Mouse (Mus musculus) G1E (cell line): ENCODE measurements around the gene Inpp5a.

Source experiments
- CTCF ChIP-seq: IDR thresholded peaks from 2 replicates; pipeline ENCODE4 v1.5.1; 2012; ENCODE audit warnings: low read depth, low read length, inconsistent platforms, mixed read lengths
- GATA1 ChIP-seq: IDR thresholded peaks from 2 replicates; pipeline ENCODE4 v1.6.1; 2012; ENCODE audit warnings: borderline replicate concordance, low read length, inconsistent platforms, mixed read lengths
- POLR2AphosphoS5 ChIP-seq: IDR thresholded peaks from 2 replicates; pipeline ENCODE4 v1.6.1; 2012; ENCODE audit warnings: low read depth, low read length, inconsistent platforms; ENCODE audit not compliant: insufficient replicate concordance
- TAL1 ChIP-seq: conservative IDR thresholded peaks from 2 replicates; pipeline ENCODE4 v1.6.1; 2012; ENCODE audit warnings: low read depth, low read length, inconsistent platforms, mixed read lengths

DNA sequence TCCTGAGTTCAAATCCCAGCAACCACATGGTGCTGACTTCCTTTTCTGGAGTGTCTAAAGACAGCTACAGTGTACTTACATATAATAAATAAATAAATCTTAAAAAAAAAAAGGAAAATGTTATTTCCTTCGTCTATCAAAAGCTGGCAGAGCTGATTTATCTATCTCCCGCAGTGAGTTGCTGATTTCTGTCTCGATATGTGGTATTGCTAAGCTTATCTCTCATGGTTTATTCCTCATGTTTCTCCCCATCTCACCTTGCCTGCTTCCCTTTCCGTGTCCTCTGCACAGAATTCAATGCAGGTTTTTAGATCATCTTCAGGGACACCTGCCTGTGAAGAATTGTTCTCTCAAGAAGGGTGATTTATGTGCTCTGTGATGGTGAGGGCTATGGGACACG is 27.1 kb upstream of the Inpp5a start:
- TF ChIP-seq CTCF (no peak), GATA1 (no peak), TAL1 (no peak), POLR2AphosphoS5 (no peak)
